Mouse (Mus musculus): ENCODE data around the gene Wrnip1. TPM values are rescaled to one million over a fixed set of nuclear protein-coding genes. Genes with fewer than 3 reads are reported as not detected.
"Not testable (repeated sequence)": the region's sequence is repeated elsewhere in the genome, so short reads cannot be mapped to it uniquely, and the experiment has no call there.

Wrnip1 gene
- polyA plus RNA-seq, 1 experiment from 2014 or later = 33.9 TPM

- Histone ChIP-seq H3K9ac (no peak overlapping the region), H3K27ac (no peak overlapping the region), H3K27me3 (0 out of 2 replicates have a peak, but pooled peaks cover 3% of the 10 kb centered on the region), H3K4me3 (no peak overlapping the region), H3K4me2 (replicated peaks) (no peak overlapping the region), H3K9me3 (replicated peaks) (no peaks in the 10 kb centered on the region), H3K36me3 (no peaks in the 10 kb centered on the region), H3K4me1 (no peaks in the 10 kb centered on the region)
- ATAC-seq (ENCODE audit: low FRiP score) = peak; percentile 73
- WGBS = 6% methylated on average over 9 of the region's 9 CpGs
Observed at GRCm38 (mm10) chr13:32866484-32866883, 64.6 kb downstream of the Wrnip1 start.

- 59% methylated on average over 2 of the region's 2 CpGs for WGBS
- H3K4me1 ChIP-seq = no peaks in the 10 kb centered on the region
- H3K4me2 ChIP-seq (replicated peaks) = no peak overlapping the region
- H3K27me3 ChIP-seq = 0 out of 2 replicates have a peak, but pooled peaks cover 3% of the 10 kb centered on the region
- no peak overlapping the region for H3K27ac ChIP-seq
- no peaks in the 10 kb centered on the region for H3K36me3 ChIP-seq
- ATAC-seq (ENCODE audit: low FRiP score) = no peak
- no peak overlapping the region for H3K4me3 ChIP-seq
- no peak overlapping the region for H3K9ac ChIP-seq
- no peaks in the 10 kb centered on the region for H3K9me3 ChIP-seq (replicated peaks)
Observed at GRCm38 (mm10) chr13:32867030-32867429, 65.2 kb downstream of the Wrnip1 start.

- H3K9me3 ChIP-seq (replicated peaks); H3K36me3 ChIP-seq; H3K4me3 ChIP-seq; H3K4me1 ChIP-seq; H3K4me2 ChIP-seq (replicated peaks); H3K9ac ChIP-seq; ATAC-seq (ENCODE audit: low FRiP score); H3K27ac ChIP-seq; H3K27me3 ChIP-seq: not testable (repeated sequence)
- 87% methylated on average over 4 of the region's 4 CpGs for WGBS
Observed at GRCm38 (mm10) chr13:32868233-32868632, 66.4 kb downstream of the Wrnip1 start.

GRCm38 (mm10) chr13:32868843-32869242, 67.0 kb downstream of the Wrnip1 start:
- Histone ChIP-seq H3K4me3 (no peak overlapping the region), H3K9ac (no peak overlapping the region), H3K27me3 (no peaks in the 10 kb centered on the region), H3K36me3 (no peaks in the 10 kb centered on the region), H3K27ac (no peak overlapping the region), H3K4me1 (no peaks in the 10 kb centered on the region), H3K4me2 (replicated peaks) (no peak overlapping the region), H3K9me3 (replicated peaks) (no peaks in the 10 kb centered on the region)
- no peak for ATAC-seq (ENCODE audit: low FRiP score)
- 82% methylated on average over 5 of the region's 5 CpGs for WGBS

Other genes with a start within 250 kb of the Wrnip1 start
- 0.39 and 1.7 TPM in 2 replicates for gene Mylk4, start 18.1 kb upstream of the Wrnip1 start, polyA plus RNA-seq (2016; fragmentation: Nextera tagmentation; extraction: Ambion mirVana)
- gene D930007J09Rik, start 811 bp downstream of the Wrnip1 start, polyA plus RNA-seq (2016; fragmentation: Nextera tagmentation; extraction: Ambion mirVana) = not detected in 2 replicates
- 0.82 and 1.1 TPM in 2 replicates for gene Serpinb1a, start 49.1 kb downstream of the Wrnip1 start, polyA plus RNA-seq (2016; fragmentation: Nextera tagmentation; extraction: Ambion mirVana)
- gene Serpinb1c, start 96.2 kb downstream of the Wrnip1 start, polyA plus RNA-seq (2016; fragmentation: Nextera tagmentation; extraction: Ambion mirVana) = not detected in 2 replicates
- 0.88 and 1.4 TPM in 2 replicates for gene Serpinb6b, start 163.2 kb downstream of the Wrnip1 start, polyA plus RNA-seq (2016; fragmentation: Nextera tagmentation; extraction: Ambion mirVana)
- 1.5 and 1.8 TPM in 2 replicates for gene Serpinb9, start 201.2 kb downstream of the Wrnip1 start, polyA plus RNA-seq (2016; fragmentation: Nextera tagmentation; extraction: Ambion mirVana)
- 0.10 and 0.31 TPM in 2 replicates for gene Serpinb9b, start 225.4 kb downstream of the Wrnip1 start, polyA plus RNA-seq (2016; fragmentation: Nextera tagmentation; extraction: Ambion mirVana)